Mouse (Mus musculus) kidney, adult 8-10 months (tissue): ENCODE data around the gene Fam173a.

Experiments used
- DNase-seq, 2 experiments: peaks; one replicate each; pipeline ENCODE4 v3.0.0; 2022

The Fam173a gene

GRCm38 (mm10) chr17:25796951-25797369, 4.3 kb upstream of the Fam173a start, which contains the start of gene Metrn:
Gene Metrn, minus strand, starts transcription at chr17:25797136.
- peak; percentile 82 to 88 for DNase-seq

- DNase-seq, result peak in 1 of 2 experiments; percentile 34
Measured at GRCm38 (mm10) chr17:25796211-25796771, 3.6 kb upstream of the Fam173a start.

- DNase-seq, result peak; percentile 67 to 79
Measured at GRCm38 (mm10) chr17:25795609-25796092, 3.0 kb upstream of the Fam173a start, which contains the start of gene AC134908.4. Gene AC134908.4, minus strand, starts transcription at chr17:25795659.

- DNase-seq, result no peak
Measured at GRCm38 (mm10) chr17:25794998-25795397, 2.3 kb upstream of the Fam173a start.

- DNase-seq, result no peak
Measured at GRCm38 (mm10) chr17:25794197-25794596, 1.5 kb upstream of the Fam173a start.

GRCm38 (mm10) chr17:25791843-25792527, 716 bp downstream of the Fam173a start:
- peak; percentile 69 to 80 for DNase-seq

GRCm38 (mm10) chr17:25791320-25791842, 1.3 kb downstream of the Fam173a start:
- no peak for DNase-seq

GRCm38 (mm10) chr17:25786781-25787504, 5.8 kb downstream of the Fam173a start:
- no peak for DNase-seq

- DNase-seq, result no peak
Measured at GRCm38 (mm10) chr17:25786280-25786679, 6.4 kb downstream of the Fam173a start, which contains the start of gene Ccdc78. Gene Ccdc78, plus strand, starts transcription at chr17:25786580.

- peak; percentile 95 to 97 for DNase-seq
Measured at GRCm38 (mm10) chr17:25785281-25785745, 7.4 kb downstream of the Fam173a start, which contains the start of gene Haghl. Gene Haghl, minus strand, starts transcription at chr17:25785673.

- DNase-seq, result no peak
Measured at GRCm38 (mm10) chr17:25783861-25784574, 8.7 kb downstream of the Fam173a start.

- peak; percentile 35 to 46 for DNase-seq
Measured at GRCm38 (mm10) chr17:25783086-25783485, 9.6 kb downstream of the Fam173a start.

GRCm38 (mm10) chr17:25781339-25781738, 11.4 kb downstream of the Fam173a start:
- no peak for DNase-seq

- no peak for DNase-seq
Measured at GRCm38 (mm10) chr17:25777948-25778347, 14.8 kb downstream of the Fam173a start.

GRCm38 (mm10) chr17:25775318-25776062, 17.2 kb downstream of the Fam173a start:
- DNase-seq, result peak; percentile 56 to 60

- peak; percentile 95 to 98 for DNase-seq
Measured at GRCm38 (mm10) chr17:25773549-25774120, 19.1 kb downstream of the Fam173a start, which contains the start of gene Narfl. Gene Narfl, plus strand, starts transcription at chr17:25773776.

- no peak for DNase-seq
Measured at GRCm38 (mm10) chr17:25769331-25769730, 23.4 kb downstream of the Fam173a start.

- DNase-seq, result no peak
Measured at GRCm38 (mm10) chr17:25765886-25766285, 26.8 kb downstream of the Fam173a start.

GRCm38 (mm10) chr17:25762591-25762990, 30.1 kb downstream of the Fam173a start:
- DNase-seq, result no peak

- no peak for DNase-seq
Measured at GRCm38 (mm10) chr17:25761561-25761970, 31.1 kb downstream of the Fam173a start.

GRCm38 (mm10) chr17:25760148-25760547, 32.6 kb downstream of the Fam173a start:
- DNase-seq, result no peak
